ENCODE assay signal across 10 mouse cellular contexts in genomic region chr12:69513166-69513565, GRCm38 (mm10).
DNase-seq lines count a peak whose midpoint lies in the region; ATAC-seq lines count a peak whose summit lies in the region.
"Had no signal": no experiment of that assay in that cellular context is flagged by ENCODE, and none has a peak within 500 bp of the region (broad histone marks: within the 10 kb centered on the region; RNA-seq: fewer than 3 reads in every experiment).

No protein-coding gene starts in this region.

- no peaks in the 10 kb centered on the region for H3K27me3 ChIP-seq in liver, embryonic 16.5 days (ENCODE audit: control insufficient read depth, insufficient read depth, low read depth, low read length)
- H3K27me3 ChIP-seq in midbrain, embryonic 13.5 days = no peaks in the 10 kb centered on the region

- ATAC-seq in liver, embryonic 16.5 days (ENCODE audit: low read depth) = peak; percentile 82
- ATAC-seq in midbrain, embryonic 13.5 days = no peak

- peak; percentile 33 to 38 for DNase-seq in heart, adult 9 months (ENCODE audit: low spot score in 2 of 2)
- no peak for DNase-seq in heart, postnatal 25 days (ENCODE audit: low spot score)
- peak; percentile 77 for DNase-seq in induced T-regulatory cell, adult 2 months (ENCODE audit: low read depth)
- DNase-seq in spleen, postnatal 36 days (ENCODE audit: low spot score in 2 of 2) = peak; percentile 68 to 72
- DNase-seq in left cerebral cortex, postnatal 25 days (ENCODE audit: low spot score in 2 of 2) = no peak
- no peak for DNase-seq in layer of hippocampus, adult 18-20 months (ENCODE audit: low spot score in 2 of 2)
- DNase-seq: cerebellum, adult 8-10 months had no signal

- no peak overlapping the region for H3K4me2 ChIP-seq in liver, embryonic 16.5 days (ENCODE audit: low read depth, low read length)
- no peak overlapping the region for H3K4me2 ChIP-seq in midbrain, embryonic 13.5 days (replicated peaks)

- peak overlapping the region; percentile 23; the same call in 1 of the 2 replicates for H3K27ac ChIP-seq in liver, embryonic 16.5 days (ENCODE audit: low read length)
- no peak overlapping the region for H3K27ac ChIP-seq in midbrain, embryonic 13.5 days
- H3K27ac ChIP-seq: heart, adult 2 months had no signal

- intact Hi-C loops in heart, postnatal 25 days (cut with DNase I) = no loop called here
- intact Hi-C loops in left cerebral cortex, postnatal 25 days (cut with DNase I) = no loop called here

- H3K9ac ChIP-seq in liver, embryonic 16.5 days (ENCODE audit: low read depth, low read length) = no peak overlapping the region
- H3K9ac ChIP-seq in midbrain, embryonic 13.5 days (replicated peaks) = no peak overlapping the region

- H3K9me3 ChIP-seq in liver, embryonic 16.5 days (replicated peaks; ENCODE audit: control insufficient read depth, low read length) = no peaks in the 10 kb centered on the region
- H3K9me3 ChIP-seq in midbrain, embryonic 13.5 days = no peaks in the 10 kb centered on the region

- peaks cover 12% of the 10 kb centered on the region for H3K4me1 ChIP-seq in liver, embryonic 16.5 days (ENCODE audit: control insufficient read depth, low read depth, low read length)
- H3K4me1 ChIP-seq in midbrain, embryonic 13.5 days (replicated peaks) = no peaks in the 10 kb centered on the region

- H3K4me3 ChIP-seq in liver, embryonic 16.5 days (ENCODE audit: low read depth, low read length) = no peak overlapping the region
- no peak overlapping the region for H3K4me3 ChIP-seq in midbrain, embryonic 13.5 days (replicated peaks)
- H3K4me3 ChIP-seq: heart, adult 2 months had no signal

- WGBS in liver, embryonic 16.5 days (ENCODE audit: insufficient replicate concordance) = 5% methylated on average over 4 of the region's 4 CpGs
- 83% methylated on average over 4 of the region's 4 CpGs for WGBS in midbrain, embryonic 13.5 days

- H3K36me3 ChIP-seq in liver, embryonic 16.5 days (ENCODE audit: control insufficient read depth, insufficient read depth) = no peaks in the 10 kb centered on the region
- no peaks in the 10 kb centered on the region for H3K36me3 ChIP-seq in midbrain, embryonic 13.5 days

Comparison
In these comparisons a context has a peak if more than half of its experiments do, and no peak if none do; other contexts are left out.
1. DNase-seq: peak in heart, adult 9 months (2 of 2), induced T-regulatory cell, adult 2 months (single experiment) and spleen, postnatal 36 days (2 of 2); none in heart, postnatal 25 days (single experiment), left cerebral cortex, postnatal 25 days (0 of 2) and layer of hippocampus, adult 18-20 months (0 of 2).